Mouse (Mus musculus) limb, embryonic 14.5 days (tissue): Measurements from ENCODE around the gene Sash1. TPM values are rescaled to one million over a fixed set of nuclear protein-coding genes. Genes with fewer than 3 reads are reported as not detected.

ENCODE experiments used
- ATAC-seq: fragments of 200-750 bp; cut with Nextera tagmentation; 2 replicates; pipeline ENCODE4 v1.8.0; 2017; ENCODE audit warnings: low read depth, moderate number of reproducible peaks, moderate TSS enrichment; ENCODE audit not compliant: low FRiP score
- DNase-seq: peaks from one replicate; pipeline ENCODE4 v3.0.0-alpha.2; 2015; ENCODE audit warnings: low spot score
- H3K27ac ChIP-seq: fragments of 300-500 bp; sonication (generic); replicated peaks from 2 replicates; pipeline ENCODE4 v1.5.1; 2014; ENCODE audit warnings: low read depth, mild to moderate bottlenecking, low read length, moderate library complexity, mixed read lengths
- H3K27me3 ChIP-seq: fragments of 300-500 bp; sonication (generic); 2 replicates; pipeline ENCODE4 v1.6.1; 2014; ENCODE audit warnings: low read length, mixed read lengths; ENCODE audit not compliant: control insufficient read depth, insufficient read depth
- H3K36me3 ChIP-seq: fragments of 300-500 bp; sonication (generic); 2 replicates; pipeline ENCODE4 v1.6.1; 2014; ENCODE audit warnings: mild to moderate bottlenecking, low read length, moderate library complexity, mixed read lengths; ENCODE audit not compliant: control insufficient read depth, insufficient read depth
- H3K4me1 ChIP-seq: fragments of 300-500 bp; sonication (generic); 2 replicates; pipeline ENCODE4 v1.6.1; 2014; ENCODE audit warnings: antibody characterized with exemption, low read length, mixed read lengths; ENCODE audit not compliant: control insufficient read depth, insufficient read depth
- H3K4me2 ChIP-seq: fragments of 300-500 bp; sonication (generic); replicated peaks from 2 replicates; pipeline ENCODE4 v1.6.1; 2014; ENCODE audit warnings: low read depth, mild to moderate bottlenecking, low read length, moderate library complexity; ENCODE audit not compliant: severe bottlenecking
- H3K4me3 ChIP-seq: fragments of 300-500 bp; sonication (generic); replicated peaks from 2 replicates; pipeline ENCODE4 v1.5.1; 2014; ENCODE audit warnings: low read length
- H3K9ac ChIP-seq: fragments of 300-500 bp; sonication (generic); 2 replicates; pipeline ENCODE4 v1.6.1; 2014; ENCODE audit warnings: mild to moderate bottlenecking, low read depth, low read length, moderate library complexity; ENCODE audit not compliant: severe bottlenecking
- H3K9me3 ChIP-seq: fragments of 300-500 bp; sonication (generic); 2 replicates; pipeline ENCODE4 v1.6.1; 2016; ENCODE audit warnings: low read length; ENCODE audit not compliant: control insufficient read depth
- POLR2A ChIP-seq: fragments of 200-500 bp; IDR thresholded peaks from 2 replicates; pipeline ENCODE4 v1.8.0; 2012; ENCODE audit warnings: inconsistent platforms, mild to moderate bottlenecking, moderate library complexity, borderline replicate concordance; ENCODE audit not compliant: insufficient read depth, insufficient read length; ENCODE audit errors: extremely low read depth
- whole genome bisulfite sequencing: fragments of 180-500 bp; shearing (Covaris S2); extraction: QIAGEN DNeasy Blood & Tissue Kit; methylation state at CpG from one replicate; pipeline ENCODE4 v1.1.7; 2014; 5-methylcytosine and 5-hydroxymethylcytosine counted together
- polyA plus RNA-seq, 2 experiments: library from polyadenylated mRNA; depleted of rRNA in 1 of 2; stranded (reverse) in 1 of 2; unstranded in 1 of 2; fragments of >200 nt; fragmentation: Nextera tagmentation in 1 of 2; extraction: Ambion mirVana in 1 of 2; gene quantifications; 2 replicates each; pipeline versions ENCODE4 v1.2.1 to v1.2.3; 2012 to 2014

Gene Sash1
- polyA plus RNA-seq, 2 experiments, result 8.8 to 21.7 TPM

- Histone ChIP-seq H3K4me3 (no peak overlapping the region), H3K36me3 (no peaks in the 10 kb centered on the region), H3K9ac (no peak overlapping the region), H3K9me3 (no peaks in the 10 kb centered on the region), H3K27ac (no peak overlapping the region), H3K27me3 (no peaks in the 10 kb centered on the region), H3K4me2 (no peak overlapping the region), H3K4me1 (no peaks in the 10 kb centered on the region)
- no peak for TF ChIP-seq POLR2A
- DNase-seq (no peak), ATAC-seq (no peak)
- 83% methylated on average over 6 of the region's 6 CpGs for WGBS
Measured at GRCm38 (mm10) chr10:8682341-8682740, 203.5 kb downstream of the Sash1 start.

DNA sequence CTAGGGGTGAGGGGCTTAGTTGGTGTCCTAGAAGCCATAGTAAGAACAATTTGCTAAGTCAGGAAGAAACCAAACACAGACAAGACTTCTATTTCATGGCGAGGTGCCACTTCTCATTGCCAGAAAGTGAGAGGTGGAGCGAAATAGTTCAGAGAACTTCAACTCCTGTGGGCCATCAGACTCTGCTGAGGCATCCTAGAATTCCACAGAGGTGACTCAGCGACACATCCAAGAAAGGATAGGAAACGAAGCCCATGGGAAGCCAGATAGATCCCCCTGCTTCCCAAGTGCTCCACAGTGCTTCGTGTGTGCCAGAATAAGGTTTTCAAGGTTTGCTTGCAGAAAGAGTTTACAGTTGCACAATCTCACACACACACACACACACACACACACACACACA is 209.1 kb downstream of the Sash1 start:
- peak; percentile 7 for DNase-seq
- no peak overlapping the region for H3K9ac ChIP-seq
- WGBS, result 80% methylated on average over 5 of the region's 5 CpGs

More for the DNA sequence above, 209.1 kb downstream of the Sash1 start:
- no peaks in the 10 kb centered on the region for H3K4me1 ChIP-seq
- no peak for ATAC-seq
- no peak for TF ChIP-seq POLR2A
- no peak overlapping the region for H3K4me3 ChIP-seq
- no peaks in the 10 kb centered on the region for H3K27me3 ChIP-seq
- H3K27ac ChIP-seq, result no peak overlapping the region
- no peaks in the 10 kb centered on the region for H3K36me3 ChIP-seq
- H3K9me3 ChIP-seq, result no peaks in the 10 kb centered on the region
- no peak overlapping the region for H3K4me2 ChIP-seq
